Mouse (Mus musculus) erythroblast, embryonic 14.5 days (primary cell): Measurements from ENCODE around the gene Vdac1. TPM values are rescaled to one million over a fixed set of nuclear protein-coding genes. Genes with fewer than 3 reads are reported as not detected.

ENCODE experiments used
- H3K27me3 ChIP-seq: 2 replicates; pipeline ENCODE4 v1.6.1; 2012; ENCODE audit warnings: inconsistent platforms; ENCODE audit not compliant: control insufficient read depth
- H3K36me3 ChIP-seq: 2 replicates; pipeline ENCODE4 v1.6.1; 2012; ENCODE audit warnings: mild to moderate bottlenecking, inconsistent platforms; ENCODE audit not compliant: control insufficient read depth
- H3K4me1 ChIP-seq: 2 replicates; pipeline ENCODE4 v1.6.1; 2012; ENCODE audit warnings: inconsistent platforms; ENCODE audit not compliant: control insufficient read depth
- H3K4me3 ChIP-seq: replicated peaks from 2 replicates; pipeline ENCODE3; 2012; ENCODE audit warnings: moderate library complexity, mild to moderate bottlenecking, inconsistent platforms
- H3K9me3 ChIP-seq: 2 replicates; pipeline ENCODE4 v1.6.1; 2012; ENCODE audit warnings: low read length, inconsistent platforms, mixed read lengths; ENCODE audit not compliant: control insufficient read depth
- GATA1 ChIP-seq: IDR thresholded peaks from 2 replicates; pipeline ENCODE4 v1.6.1; 2012; ENCODE audit warnings: low read length, inconsistent platforms, mixed read lengths
- TAL1 ChIP-seq: IDR thresholded peaks from 3 replicates; pipeline ENCODE4 v1.6.1; 2012; ENCODE audit warnings: low read length, inconsistent platforms, mixed read lengths
- polyA plus RNA-seq: library from polyadenylated mRNA; stranded (reverse); fragments of >175 nt; gene quantifications from 2 replicates; pipeline ENCODE4 v1.2.3, GENCODE M21; 2012

The Vdac1 gene
- polyA plus RNA-seq, 1 experiment = 1.0 TPM

- Histone ChIP-seq H3K36me3 (no peaks in the 10 kb centered on the region), H3K27me3 (no peaks in the 10 kb centered on the region), H3K9me3 (no peaks in the 10 kb centered on the region), H3K4me1 (no peaks in the 10 kb centered on the region), H3K4me3 (no peak overlapping the region)
- TF ChIP-seq GATA1 (no peak), TAL1 (no peak)
These were observed 76.5 kb downstream of the Vdac1 start for GRCm38 (mm10) chr11:52437123-52437522.

Other genes starting within 250 kb of the Vdac1 start
- not detected in 2 replicates for gene Olfr1373, start 215.3 kb upstream of the Vdac1 start, polyA plus RNA-seq
- not detected in 2 replicates for gene Olfr1371, start 146.9 kb upstream of the Vdac1 start, polyA plus RNA-seq
- 1.5 and 2.3 TPM in 2 replicates for gene Skp1a, start 128.9 kb upstream of the Vdac1 start, polyA plus RNA-seq
- 0.03 TPM in 1 of 2 replicates, not detected in the other for gene Tcf7, start 77.8 kb upstream of the Vdac1 start, polyA plus RNA-seq
- 6.5 and 8.4 TPM in 2 replicates for gene 9530068E07Rik, start 35.6 kb downstream of the Vdac1 start, polyA plus RNA-seq